Mouse (Mus musculus): Measurements from ENCODE around the gene Atg4a.

GRCm38 (mm10) chrX:141158160-141158559 is 201.5 kb downstream of the Atg4a start:
- peak; percentile 58 for TF ChIP-seq CTCF (conservative IDR thresholded peaks at IDR 0.05 in 1 of 2, IDR thresholded peaks at IDR 0.05 in 1 of 2; ENCODE audit: low read depth in 2 of 2, low read length in 2 of 2)
- TF ChIP-seq USF1 (IDR thresholded peaks at IDR 0.05; ENCODE audit: low read depth, low read length), result no peak
- TF ChIP-seq TCF12 (IDR thresholded peaks at IDR 0.05; ENCODE audit: low read depth, low read length), result no peak
- TF ChIP-seq CHD1 (IDR thresholded peaks at IDR 0.05; ENCODE audit: low read depth, low read length), result no peak
- TF ChIP-seq ZC3H11A (IDR thresholded peaks at IDR 0.05; ENCODE audit: low read depth, low read length), result no peak
- no peak for TF ChIP-seq UBTF (IDR thresholded peaks at IDR 0.05; ENCODE audit: low read depth, low read length)
- no peak for TF ChIP-seq POLR2A (IDR thresholded peaks at IDR 0.05; ENCODE audit: low read depth, low read length)
- TF ChIP-seq RCOR1 (conservative IDR thresholded peaks at IDR 0.05; ENCODE audit: low read depth, low read length), result no peak
- no peak for TF ChIP-seq ZKSCAN1 (IDR thresholded peaks at IDR 0.05; ENCODE audit: borderline replicate concordance, low read depth, low read length)

Data from CH12.LX (cell line).